Mouse (Mus musculus) cerebellum, postnatal 14 days (tissue): ENCODE measurements around the gene Epb41l1.
A peak's percentile ranks its signal among the peaks of the same experiment; 100 is the strongest.

Experiments
- DNase-seq, 2 experiments: peaks; one replicate each; pipeline ENCODE4 v3.0.0; 2021; ENCODE audit warnings: mixed read lengths in 2 of 2

The Epb41l1 gene

DNA sequence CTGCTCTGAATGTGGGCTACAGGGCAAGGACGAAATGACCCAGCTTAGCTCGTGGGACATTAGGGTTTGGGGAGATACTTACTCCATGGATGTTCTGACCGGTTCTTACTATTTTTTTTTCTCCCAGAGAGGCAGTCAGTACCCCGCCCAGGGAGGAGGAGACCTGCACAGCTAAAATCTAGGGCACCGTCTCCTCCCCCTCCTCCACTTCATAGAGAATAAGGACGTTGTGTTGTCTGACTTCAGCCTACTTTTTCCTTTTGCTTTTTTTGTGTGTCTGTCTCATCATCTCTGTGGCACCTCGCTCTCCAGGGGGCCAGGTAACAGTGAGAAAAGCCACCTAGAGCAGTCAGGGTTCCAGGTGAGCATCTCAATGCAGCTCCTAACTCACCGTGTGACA lies 121.7 kb downstream of the Epb41l1 start:
- no peak for DNase-seq

DNA sequence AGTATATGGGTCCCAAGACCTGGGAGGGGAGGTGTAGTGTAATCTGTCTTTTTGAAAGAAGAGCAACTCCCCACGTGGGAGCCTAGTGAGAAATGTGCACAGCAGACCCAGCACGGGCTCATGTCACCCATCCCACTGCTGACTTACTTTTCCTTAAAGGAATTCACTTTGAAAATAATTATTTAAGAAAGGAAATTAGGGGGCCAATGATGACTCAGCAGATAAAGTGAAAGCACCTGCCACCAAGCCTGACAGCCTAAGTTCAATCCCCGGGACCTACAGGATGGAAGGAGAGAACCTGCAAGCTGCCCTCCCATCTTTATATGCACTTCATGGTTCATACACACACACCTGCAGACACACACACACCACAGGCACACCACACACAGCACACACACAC lies 123.1 kb downstream of the Epb41l1 start:
- DNase-seq = no peak

DNA sequence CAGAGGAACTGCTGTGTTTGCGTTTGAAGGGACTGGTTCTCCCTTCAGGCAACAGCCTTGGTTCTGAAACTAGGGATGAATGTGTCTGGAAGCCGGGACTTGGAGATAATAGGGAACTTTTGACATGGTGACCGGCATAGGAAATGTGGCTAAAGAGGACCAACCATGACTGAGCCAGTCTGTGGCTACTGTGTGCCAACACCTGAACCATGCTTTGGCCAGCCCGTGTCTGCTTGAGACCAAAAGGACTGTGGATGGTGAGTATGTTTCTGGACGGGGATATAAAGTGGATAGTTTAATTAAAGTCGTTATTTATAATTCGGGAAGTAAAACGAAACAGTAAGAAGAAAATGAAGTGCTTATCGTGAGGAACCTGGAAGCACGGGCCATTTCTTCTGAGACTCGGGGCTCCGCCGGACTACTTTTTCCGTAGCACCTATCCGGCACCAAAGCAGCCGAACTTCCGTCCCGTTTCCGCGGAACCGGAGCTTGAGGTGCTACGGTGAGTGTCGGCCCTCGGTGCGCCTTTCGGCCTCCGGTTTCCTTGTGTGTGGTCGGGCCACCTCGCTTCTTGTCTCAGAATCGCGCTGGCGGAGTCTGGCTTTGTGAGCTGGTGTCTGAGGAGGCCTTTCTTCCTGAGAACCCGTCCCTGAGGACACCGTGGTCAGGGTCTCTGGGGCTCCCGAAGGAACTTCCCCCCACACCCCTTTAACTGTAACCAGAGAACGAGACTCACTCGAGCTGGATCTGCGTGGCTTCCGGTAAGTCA lies 126.6 kb downstream of the Epb41l1 start, which contains the start of gene Aar2:
Aar2 (plus strand) TSS at position 462 of the 769 bp plus-strand sequence.
- DNase-seq = peak; percentile 91

DNA sequence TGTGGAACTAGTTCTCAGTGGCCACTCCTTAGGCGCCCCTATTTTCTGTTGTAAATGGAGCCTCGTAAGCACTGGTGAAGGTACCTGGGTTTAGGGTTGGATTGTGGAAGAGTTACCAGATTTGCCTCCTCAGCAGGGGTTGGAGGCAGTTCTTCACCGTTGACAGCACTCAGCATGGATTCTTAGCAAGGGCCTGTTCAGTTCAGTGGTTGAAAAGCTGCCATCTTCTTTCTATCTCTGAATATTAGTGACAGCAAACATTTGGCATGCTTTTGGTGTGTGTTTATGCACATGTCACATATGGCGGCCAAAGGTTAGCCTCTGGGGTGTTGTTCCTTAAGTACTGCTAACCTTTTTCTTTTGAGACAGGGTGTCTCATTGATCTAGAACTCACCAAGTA lies 131.7 kb downstream of the Epb41l1 start:
- peak in 1 of 2 experiments; percentile 38 for DNase-seq

DNA sequence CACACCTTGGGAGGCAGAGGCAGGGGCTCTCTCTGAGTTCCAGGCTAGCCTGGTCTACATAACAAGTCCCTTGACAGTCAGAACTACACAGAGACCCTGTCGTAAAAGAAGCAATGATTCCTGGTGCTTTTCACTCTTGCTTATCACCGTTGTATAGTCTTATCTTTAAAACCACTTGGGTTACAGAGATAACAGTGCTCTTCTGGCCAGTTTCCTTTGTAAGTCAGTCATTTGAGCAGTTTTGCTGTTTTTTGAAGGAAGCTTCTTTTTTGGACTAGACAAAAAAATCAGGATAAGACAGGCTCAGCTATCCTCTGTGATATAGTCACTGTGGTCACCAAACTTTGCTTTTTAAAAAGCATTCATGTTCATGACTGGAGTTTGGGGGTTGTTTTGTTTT lies 141.1 kb downstream of the Epb41l1 start:
- no peak for DNase-seq

DNA sequence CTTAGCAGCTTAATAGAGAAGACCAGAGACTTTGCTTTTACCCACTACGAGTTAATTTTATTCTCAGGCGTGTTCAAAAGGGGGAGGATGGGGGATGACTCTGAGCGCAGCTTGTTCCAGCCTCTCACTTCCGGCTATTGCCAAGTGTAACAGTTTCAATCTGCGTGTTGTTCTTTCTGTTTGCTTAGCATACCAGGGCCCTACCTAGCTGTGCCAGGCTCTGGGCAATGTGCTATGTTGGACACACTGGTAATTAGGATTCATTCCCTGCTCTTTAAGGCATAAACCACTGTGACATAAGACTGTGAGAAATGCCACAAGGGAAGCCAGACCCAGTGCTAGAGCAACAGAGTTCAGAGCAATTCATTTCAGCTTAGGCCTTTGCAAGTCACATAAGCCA lies 142.8 kb downstream of the Epb41l1 start:
- no peak for DNase-seq

DNA sequence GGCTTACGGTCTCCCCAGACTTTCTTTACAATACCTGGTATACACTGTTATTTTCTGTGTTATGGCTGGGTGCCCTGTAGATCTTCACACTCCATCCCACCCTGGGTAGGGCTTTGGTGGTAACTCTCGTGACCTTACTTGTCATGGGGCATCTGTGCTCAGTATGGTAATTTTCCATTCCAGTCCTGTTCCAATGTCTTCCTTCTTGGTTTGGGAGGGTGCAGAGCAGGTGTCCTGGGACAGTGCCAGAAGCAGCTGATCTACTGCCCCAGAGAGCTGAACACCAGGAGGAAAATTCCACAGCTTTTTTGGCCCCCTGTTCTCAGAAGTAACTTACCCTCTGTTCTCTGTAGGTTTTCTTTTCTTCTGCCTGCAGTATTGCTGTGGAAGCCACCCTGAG lies 145.8 kb downstream of the Epb41l1 start:
- no peak for DNase-seq

DNA sequence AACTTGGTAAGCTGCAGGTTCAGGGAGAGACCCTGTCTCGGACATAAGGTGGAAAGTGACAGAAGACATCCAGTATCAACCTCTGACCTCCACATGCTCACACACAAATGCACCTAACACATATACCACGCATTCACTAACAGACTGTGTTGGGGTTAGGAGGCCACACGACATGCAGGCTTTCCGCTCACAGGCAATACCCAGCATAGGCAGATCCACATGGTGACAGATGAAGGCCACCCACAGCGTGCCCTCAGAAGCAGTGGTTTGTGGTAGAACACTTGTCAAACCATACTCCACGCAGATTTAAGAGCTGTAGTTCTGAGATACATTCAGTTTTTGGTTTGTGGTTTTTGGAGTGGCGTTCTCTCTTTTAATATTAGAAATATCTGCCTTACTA lies 147.9 kb downstream of the Epb41l1 start:
- DNase-seq = no peak

DNA sequence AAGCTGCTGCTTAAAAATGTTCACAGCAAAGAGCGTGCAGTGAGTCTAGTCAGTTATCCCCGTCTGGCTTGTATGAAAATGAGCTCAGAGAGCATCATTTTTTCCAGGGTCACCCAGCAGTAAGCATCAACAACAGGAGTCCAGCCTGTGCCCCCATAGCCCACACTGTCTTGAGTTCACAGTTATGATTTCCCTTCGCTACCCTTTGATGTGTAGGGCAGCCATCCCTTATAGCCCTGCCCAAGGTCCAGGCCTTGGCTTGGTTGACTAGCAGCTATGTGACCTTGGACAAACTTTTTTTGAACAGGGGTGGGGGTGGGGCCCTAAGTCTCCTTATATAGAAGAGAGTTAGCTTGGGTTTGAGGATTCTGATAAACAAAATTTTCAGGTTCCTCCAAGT lies 148.6 kb downstream of the Epb41l1 start:
- no peak for DNase-seq

DNA sequence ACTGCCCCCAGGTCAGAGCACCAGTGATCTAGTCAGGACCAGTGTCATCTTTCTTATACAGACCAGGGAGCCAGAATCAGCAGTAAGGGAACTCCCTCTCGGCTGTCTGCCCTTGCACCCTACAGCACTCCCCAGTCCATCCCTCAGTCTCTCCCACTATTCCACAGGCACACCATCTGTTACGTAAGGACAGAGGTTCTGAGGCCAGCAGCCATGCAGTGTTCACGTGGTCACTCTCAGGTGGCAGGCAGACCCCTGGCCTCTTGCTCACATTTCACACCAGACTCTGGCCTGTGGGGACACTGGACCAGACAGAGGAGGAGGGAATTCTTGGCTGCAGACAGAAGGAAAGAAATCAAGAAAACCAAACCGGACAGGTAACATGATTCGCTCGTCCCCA lies 150.8 kb downstream of the Epb41l1 start:
- no peak for DNase-seq

DNA sequence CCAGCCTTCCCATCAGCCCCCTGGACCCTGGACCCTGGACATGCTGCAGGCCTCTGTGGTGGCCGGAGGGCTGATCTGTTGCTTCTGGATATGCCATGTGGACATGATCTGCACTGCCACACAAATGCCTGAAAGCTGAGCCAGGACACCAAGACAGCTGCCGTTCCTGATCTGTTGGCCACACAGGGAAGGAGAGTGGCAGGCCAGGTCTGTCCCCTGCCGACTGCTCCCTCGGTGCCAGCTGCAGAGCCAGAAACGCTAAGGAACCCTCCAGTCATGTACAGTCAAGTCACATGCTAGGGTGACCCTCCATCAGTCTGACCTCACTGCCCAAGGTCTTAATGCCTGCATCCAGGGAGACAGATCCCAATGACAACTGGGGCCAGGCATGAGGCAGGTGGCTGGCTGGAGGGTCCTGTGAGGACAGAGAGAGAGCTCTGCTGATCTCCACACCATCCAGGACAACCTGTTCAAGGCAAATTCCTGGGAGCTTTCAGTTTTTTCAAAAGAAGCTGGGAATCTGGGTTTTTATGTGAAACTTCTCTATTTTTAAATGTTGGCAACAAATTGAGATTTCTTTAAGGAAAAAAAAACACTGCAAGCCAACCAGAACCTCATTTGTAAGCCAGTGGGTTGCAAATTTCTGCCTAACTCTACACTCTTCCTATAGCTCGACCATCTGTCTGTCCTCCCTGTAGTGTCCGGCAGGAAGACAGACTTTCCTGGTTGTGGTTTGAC lies 156.3 kb downstream of the Epb41l1 start:
- DNase-seq = peak in 1 of 2 experiments; percentile 34

DNA sequence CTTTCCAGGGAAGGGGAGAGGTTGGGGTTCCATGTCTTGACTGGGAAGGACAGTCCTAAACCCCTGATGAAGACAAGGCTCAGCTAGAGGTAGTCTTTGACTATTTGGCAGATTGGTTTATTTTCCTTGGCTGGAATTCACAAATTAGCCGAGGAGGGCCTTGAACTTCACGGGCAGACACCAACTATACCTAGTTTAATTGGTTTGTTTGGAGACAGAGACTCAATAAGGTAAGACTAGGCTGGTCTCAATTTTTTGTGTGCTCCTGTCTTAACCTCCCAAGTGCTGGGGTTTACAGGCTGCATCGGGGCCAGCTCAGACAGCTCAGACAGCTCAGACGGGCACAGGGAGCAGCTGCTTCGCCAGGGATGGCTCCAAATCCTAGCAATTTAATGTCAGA lies 159.8 kb downstream of the Epb41l1 start:
- no peak for DNase-seq

DNA sequence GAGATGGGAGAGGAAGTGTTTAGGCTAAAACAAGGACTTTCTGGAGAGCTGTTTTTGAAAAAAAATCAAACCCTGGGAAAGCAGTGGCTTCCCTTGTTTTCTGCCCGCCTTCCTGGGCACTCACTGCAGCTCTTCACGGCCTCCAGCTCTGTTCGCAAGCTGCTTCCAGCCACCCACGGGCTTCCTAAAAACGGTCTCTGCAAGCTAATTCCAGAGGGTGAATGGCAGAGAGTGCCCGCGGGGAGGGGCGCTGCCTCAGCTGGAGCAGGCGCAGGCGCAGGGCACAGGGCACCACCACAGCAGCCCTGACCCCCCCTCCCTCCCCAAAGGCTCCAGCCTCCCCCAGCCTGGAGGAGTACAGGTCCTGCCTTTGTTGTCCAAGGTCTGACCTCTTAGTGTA lies 160.5 kb downstream of the Epb41l1 start:
- no peak for DNase-seq

DNA sequence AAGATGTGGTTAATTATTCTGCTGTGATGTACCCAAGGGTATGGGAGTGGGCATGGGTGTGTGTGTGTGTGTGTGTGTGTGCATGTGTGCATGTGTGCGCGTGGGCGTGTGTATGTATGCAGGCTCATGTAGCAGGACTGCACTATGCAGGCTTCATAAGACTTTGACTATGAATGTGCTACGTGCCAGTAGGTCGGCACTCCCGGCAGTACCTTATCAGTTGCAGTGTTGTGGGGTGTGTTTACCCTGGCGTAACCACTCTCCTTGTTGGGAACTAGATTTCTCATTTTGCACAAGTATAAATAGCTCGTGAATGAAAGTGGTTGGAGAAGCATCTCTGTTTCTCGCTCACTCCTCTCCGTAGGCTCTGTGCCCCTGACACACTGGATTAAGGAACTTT lies 162.2 kb downstream of the Epb41l1 start:
- DNase-seq = no peak

DNA sequence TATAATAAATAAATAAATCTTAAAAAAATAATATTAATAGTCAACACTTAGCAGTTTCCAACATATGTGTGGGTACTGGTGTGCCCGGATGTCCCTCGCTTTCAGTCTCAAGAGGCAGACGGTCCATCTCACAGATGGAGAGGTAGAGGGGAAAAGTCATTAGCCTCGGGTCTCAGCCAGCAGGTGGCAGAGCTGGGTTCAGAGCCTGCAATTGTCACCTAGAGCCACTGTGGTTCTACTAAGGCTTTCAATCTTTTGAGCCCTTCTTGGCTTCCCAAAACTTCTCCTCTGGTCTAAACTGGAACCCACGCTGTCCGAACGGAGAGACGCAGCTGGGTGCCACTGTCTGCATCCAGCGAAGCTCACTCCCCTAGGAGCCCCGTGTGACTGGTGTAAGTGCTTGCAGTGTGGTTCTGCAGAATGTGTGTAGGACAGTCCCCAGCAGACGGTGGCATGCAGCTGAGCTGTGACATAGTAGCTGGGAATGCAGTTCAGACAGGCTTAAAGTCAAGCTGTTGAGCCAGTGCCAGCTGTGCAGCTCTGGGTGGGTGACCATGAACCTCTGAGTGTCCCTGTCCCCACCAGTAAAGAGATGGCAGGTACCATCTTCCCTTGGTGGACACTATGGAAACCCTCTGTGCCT lies 163.6 kb downstream of the Epb41l1 start:
- peak; percentile 49 to 50 for DNase-seq

DNA sequence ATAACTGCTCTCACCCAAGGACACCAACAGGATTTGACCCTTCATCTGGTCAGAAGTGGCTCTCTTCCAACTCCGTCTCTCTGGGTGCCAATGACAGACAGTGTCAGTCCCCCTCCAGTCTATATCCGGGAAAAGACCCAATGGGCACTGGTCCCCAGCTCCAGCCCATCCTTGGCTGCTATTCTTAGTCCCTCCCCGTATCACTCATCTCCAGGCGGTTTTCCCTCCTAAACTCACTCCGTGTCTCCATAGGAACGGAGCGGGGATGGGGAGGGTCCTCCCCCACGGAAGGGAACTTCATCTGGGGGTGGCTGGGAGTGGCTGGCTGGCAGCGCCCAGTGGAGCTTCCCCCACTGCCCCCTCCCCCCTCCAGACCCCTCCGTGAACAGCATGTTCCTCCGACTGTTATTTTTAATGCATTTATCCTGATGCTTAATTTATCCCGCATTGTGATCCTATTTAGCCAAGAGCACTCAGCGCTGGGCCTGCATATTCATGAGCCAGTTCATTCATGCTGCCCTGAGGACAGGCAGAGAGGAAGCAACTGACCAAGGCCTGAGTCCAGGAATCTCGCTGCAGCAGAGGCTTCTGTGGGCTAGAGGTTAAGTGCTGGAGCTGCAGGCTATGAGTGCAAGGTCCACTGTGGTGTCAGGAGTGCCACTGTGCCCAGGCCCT lies 164.2 kb downstream of the Epb41l1 start:
- peak; percentile 58 to 62 for DNase-seq

DNA sequence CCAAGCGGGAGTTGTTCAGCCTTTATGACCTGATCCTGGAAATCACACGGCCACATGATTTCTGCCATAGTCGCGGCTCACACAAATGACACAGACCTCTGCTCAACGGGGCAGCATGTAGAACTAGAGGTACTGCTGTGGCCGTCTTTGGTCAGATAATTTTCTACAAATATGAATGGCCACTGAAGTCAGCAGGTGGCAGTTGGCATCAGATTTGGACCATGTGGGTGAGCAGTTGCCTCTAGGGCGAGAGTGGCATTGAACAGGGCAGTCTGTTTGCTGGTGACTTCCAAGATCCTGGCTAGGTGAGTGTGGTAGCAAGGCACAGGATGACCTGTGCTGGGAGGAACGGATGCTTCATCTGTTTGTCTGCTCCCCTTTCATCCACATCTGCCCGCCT lies 168.8 kb downstream of the Epb41l1 start:
- peak; percentile 57 to 66 for DNase-seq
